Mouse (Mus musculus): ENCODE measurements around the gene Usp25. TPM values are rescaled to one million over a fixed set of nuclear protein-coding genes. Genes with fewer than 3 reads are reported as not detected.

Usp25 gene
- polyA plus RNA-seq, 1 experiment from 2014 or later: 11.9 TPM

DNA sequence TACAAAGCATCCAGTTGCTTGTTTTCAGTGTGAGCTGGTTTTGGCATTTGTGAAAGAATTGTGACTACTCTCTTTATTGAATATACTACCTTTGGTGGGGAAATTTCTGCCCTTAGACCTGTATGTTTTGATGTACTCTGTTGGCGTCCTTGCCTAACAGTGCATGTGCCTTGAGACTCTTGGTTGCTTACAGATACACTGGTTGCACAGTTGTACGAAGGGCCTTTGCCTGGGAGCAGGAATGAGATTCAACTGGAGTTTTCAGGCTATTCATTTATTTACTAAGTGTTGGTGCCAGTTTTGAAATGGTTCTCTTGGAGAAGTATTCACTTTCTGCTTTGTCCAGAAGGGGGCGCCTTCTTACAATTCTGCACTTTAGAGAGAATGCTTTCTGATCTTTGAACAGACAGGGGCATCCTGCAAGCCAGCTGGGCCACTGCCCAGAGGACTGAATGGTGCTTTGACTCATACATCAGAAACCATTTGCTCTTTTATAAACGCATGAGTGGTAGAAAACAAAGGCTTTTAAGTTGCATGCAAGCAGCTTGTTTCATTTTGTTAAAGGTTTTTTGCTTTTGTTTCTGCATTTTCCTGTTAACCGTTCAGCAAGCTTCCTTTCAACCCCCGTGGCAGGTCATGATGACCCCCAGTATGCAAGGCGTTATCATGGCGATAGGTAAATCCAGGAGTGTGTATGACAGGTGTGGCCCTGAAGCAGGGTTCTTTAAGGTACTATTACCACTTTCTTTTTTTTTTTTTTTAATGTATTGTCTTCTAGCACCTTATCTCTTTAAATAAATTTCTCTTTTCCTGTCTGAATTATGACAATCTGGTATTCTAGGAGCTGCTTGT is 85.7 kb downstream of the Usp25 start:
- peak overlapping the region; percentile 23 for H3K4me2 ChIP-seq (replicated peaks)
- peak; percentile 93 for ATAC-seq (replicated peaks)
- H3K4me3 ChIP-seq: no peak overlapping the region
- no peaks in the 10 kb centered on the region for H3K36me3 ChIP-seq
- no peaks in the 10 kb centered on the region for H3K27me3 ChIP-seq
- H3K9ac ChIP-seq (replicated peaks): no peak overlapping the region
- 0 out of 2 replicates have a peak overlapping the region, but pooled peaks have one; percentile 42 for H3K27ac ChIP-seq (replicated peaks)
- 24% methylated on average over 8 of the region's 8 CpGs for whole genome bisulfite sequencing
- H3K9me3 ChIP-seq: no peaks in the 10 kb centered on the region
- H3K4me1 ChIP-seq: peaks cover 12% of the 10 kb centered on the region; the same call in 1 of the 2 replicates

DNA sequence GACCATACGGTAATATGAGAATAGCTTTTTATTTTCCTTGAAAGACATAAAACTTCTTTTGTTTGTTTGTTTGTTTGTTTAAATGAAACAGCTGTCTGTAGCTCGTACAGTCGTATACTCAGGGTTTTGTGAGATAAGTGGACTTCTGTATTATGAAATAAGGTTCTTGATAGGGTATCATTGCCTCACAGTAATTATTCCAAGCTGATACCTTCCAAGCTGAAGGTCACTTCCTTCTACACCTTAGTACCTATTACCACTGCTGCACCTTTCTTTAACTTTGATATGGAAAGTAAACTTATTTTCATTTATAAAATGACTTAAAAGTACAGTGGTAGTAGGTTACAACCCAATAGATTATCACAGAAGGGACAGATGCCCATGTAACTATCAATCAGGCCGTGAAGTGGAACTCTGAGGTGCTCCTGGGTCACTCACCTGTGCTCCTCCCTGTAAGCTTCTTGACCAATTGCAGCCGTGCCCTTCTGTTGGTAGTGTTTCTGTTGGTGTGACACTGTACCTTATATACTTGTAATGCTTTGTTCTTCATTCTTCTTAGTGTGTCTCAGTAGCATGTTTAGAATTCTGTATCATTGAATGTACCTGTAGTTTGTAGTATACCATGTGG is 90.2 kb downstream of the Usp25 start:
- Histone ChIP-seq H3K9ac (replicated peaks) (no peak overlapping the region), H3K27me3 (no peaks in the 10 kb centered on the region), H3K4me3 (no peak overlapping the region), H3K36me3 (no peaks in the 10 kb centered on the region), H3K27ac (replicated peaks) (no peak overlapping the region), H3K4me2 (replicated peaks) (no peak overlapping the region), H3K9me3 (no peaks in the 10 kb centered on the region), H3K4me1 (peaks cover 11% of the 10 kb centered on the region; the same call in 1 of the 2 replicates)
- ATAC-seq (replicated peaks): no peak
- WGBS: 90% methylated on average over 5 of the region's 5 CpGs

DNA sequence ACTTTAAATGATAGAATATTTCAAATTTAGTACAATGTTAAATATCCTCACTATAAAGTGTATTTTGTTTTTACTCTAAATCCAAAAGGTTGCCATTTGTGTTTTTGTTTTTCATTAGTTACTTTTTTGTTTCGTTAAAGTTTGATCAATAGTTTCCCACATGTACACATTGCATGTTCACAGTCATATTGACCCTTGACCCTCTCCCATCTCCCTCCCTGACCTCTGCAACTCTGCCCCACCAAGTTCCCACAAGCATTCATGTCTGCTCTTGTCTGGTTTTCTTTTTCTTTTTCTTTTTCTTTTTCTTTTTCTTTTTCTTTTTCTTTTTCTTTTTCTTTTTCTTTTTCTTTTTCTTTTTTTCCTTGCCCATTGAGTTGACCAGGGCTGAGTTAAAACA is 97.8 kb downstream of the Usp25 start:
- Histone ChIP-seq H3K4me2 (replicated peaks) (no peak overlapping the region), H3K27ac (replicated peaks) (no peak overlapping the region), H3K9me3 (no peaks in the 10 kb centered on the region), H3K4me1 (no peaks in the 10 kb centered on the region), H3K4me3 (no peak overlapping the region), H3K9ac (replicated peaks) (no peak overlapping the region), H3K27me3 (no peaks in the 10 kb centered on the region), H3K36me3 (peaks cover 21% of the 10 kb centered on the region)
- no peak for ATAC-seq (replicated peaks)
- WGBS: 89% methylated on average over 1 of the region's 1 CpGs

DNA sequence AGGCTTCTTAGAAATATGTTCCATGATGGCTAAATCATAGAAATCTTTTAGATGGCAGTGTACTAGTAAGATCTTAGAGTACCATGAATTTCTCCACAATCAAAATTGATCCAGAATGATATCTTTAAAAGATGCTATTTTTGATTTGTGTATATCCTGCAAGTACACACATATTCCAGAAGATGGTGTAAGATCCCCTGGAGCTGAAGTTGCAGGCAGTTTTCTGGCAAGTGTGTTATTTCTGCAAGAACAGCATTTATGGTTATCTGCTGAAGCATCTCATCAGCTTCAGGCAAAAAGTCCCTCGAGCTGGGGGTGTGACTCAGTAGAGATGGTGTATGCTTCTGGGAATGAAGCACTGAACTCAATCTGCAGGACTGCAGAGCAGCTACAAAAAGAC is 112.4 kb downstream of the Usp25 start:
- no peak overlapping the region for H3K4me3 ChIP-seq
- WGBS: 62% methylated on average over 1 of the region's 1 CpGs
- H3K4me2 ChIP-seq (replicated peaks): no peak overlapping the region
- H3K9me3 ChIP-seq: no peaks in the 10 kb centered on the region
- no peaks in the 10 kb centered on the region for H3K27me3 ChIP-seq
- H3K27ac ChIP-seq (replicated peaks): no peak overlapping the region
- H3K36me3 ChIP-seq: no peaks in the 10 kb centered on the region
- peaks cover 14% of the 10 kb centered on the region for H3K4me1 ChIP-seq
- ATAC-seq (replicated peaks): no peak
- H3K9ac ChIP-seq (replicated peaks): no peak overlapping the region

DNA sequence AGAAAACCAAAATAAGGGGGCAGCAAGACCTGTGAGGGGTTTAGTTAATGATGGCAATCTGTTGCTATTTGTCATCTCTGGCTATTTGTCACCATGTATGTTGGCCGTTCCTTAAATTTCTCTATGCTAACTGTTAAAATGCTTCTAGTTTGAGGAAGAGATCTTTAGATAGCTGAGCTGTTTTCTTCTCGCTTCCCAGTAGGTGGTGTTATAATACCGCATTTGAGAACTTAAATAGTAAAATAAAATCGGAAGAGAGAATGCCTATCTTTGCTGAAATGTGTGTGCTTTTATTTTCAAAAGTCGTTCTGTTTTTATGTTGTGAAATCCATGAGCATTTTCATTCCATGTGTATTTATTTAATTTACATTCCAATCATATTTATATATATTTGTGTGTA is 115.2 kb downstream of the Usp25 start:
- ATAC-seq (replicated peaks): peak; percentile 68
- Histone ChIP-seq H3K4me2 (replicated peaks) (no peak overlapping the region), H3K27ac (replicated peaks) (no peak overlapping the region), H3K9ac (replicated peaks) (no peak overlapping the region), H3K27me3 (no peaks in the 10 kb centered on the region), H3K36me3 (no peaks in the 10 kb centered on the region), H3K4me1 (peaks cover 14% of the 10 kb centered on the region), H3K4me3 (no peak overlapping the region), H3K9me3 (no peaks in the 10 kb centered on the region)
- 23% methylated on average over 5 of the region's 5 CpGs for WGBS

DNA sequence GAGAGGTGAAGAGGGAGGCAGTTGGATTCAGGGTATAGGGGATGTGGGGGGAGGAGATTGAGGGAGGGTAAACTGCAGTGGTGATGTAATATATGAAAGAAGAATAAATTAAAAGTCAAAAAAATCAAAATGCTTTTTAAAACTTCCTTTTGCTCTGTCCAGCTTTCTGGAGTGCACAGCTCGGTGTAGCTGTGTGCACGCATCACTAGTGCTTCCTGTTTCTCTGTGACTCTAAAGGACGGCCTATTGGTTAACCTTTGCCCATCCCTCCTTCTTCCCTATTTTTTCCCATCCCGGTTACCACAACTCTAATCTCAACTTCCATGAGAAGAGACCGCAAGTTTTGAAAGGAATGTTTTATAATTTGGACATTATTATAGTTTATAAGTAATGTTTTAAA is 119.5 kb downstream of the Usp25 start:
- H3K4me2 ChIP-seq (replicated peaks): no peak overlapping the region
- no peak overlapping the region for H3K9ac ChIP-seq (replicated peaks)
- no peak overlapping the region for H3K4me3 ChIP-seq
- peaks cover 14% of the 10 kb centered on the region for H3K4me1 ChIP-seq
- ATAC-seq (replicated peaks): no peak
- WGBS: 91% methylated on average over 5 of the region's 5 CpGs
- no peak overlapping the region for H3K27ac ChIP-seq (replicated peaks)
- no peaks in the 10 kb centered on the region for H3K27me3 ChIP-seq
- H3K36me3 ChIP-seq: no peaks in the 10 kb centered on the region
- H3K9me3 ChIP-seq: no peaks in the 10 kb centered on the region

DNA sequence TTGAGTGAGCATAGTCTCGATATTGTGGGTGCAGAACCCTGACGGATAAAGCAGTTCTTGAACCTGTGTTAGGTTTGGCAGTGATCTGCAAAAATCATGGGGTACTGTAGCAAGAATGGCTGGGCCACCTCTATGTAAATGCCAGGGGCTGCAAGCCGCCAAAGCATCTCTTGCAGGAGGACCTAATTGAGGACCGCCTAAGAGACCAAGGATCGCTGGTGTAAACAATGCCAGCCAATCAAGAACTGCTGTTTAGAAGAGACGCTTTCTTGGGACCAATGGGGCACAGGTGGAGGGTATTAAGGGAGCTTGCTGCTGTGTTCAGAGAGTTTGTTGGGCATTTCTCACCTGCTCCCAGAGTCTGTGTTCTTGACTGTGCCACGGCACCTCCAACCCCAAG is 127.1 kb downstream of the Usp25 start:
- Histone ChIP-seq H3K4me2 (replicated peaks) (no peak overlapping the region), H3K36me3 (no peaks in the 10 kb centered on the region), H3K9ac (replicated peaks) (no peak overlapping the region), H3K9me3 (no peaks in the 10 kb centered on the region), H3K27ac (replicated peaks) (no peak overlapping the region), H3K4me3 (no peak overlapping the region), H3K27me3 (no peaks in the 10 kb centered on the region), H3K4me1 (no peaks in the 10 kb centered on the region)
- WGBS: 93% methylated on average over 7 of the region's 7 CpGs
- no peak for ATAC-seq (replicated peaks)

DNA sequence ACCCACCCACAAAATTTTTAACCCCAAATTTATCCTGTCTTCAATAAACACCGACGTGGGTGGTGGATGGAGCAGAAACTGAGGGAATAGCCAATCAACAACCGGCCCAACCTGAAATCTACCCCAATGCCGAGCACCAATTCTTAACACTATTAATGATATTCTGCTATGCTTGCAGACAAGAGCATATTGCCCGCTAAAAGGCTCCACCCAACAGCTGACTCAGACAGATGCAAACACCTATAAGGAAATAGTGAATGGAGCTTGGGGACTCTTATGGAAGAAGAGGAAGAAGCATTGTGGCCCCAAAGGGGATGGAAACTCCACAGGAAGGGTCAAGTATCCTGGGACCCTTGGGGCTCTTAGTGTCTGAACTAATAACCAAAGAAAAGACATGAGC is 133.3 kb downstream of the Usp25 start:
- H3K27me3 ChIP-seq: no peaks in the 10 kb centered on the region
- ATAC-seq (replicated peaks): no peak
- H3K27ac ChIP-seq (replicated peaks): no peak overlapping the region
- H3K36me3 ChIP-seq: no peaks in the 10 kb centered on the region
- no peaks in the 10 kb centered on the region for H3K9me3 ChIP-seq
- H3K4me3 ChIP-seq: no peak overlapping the region
- WGBS: 96% methylated on average over 5 of the region's 5 CpGs
- no peak overlapping the region for H3K9ac ChIP-seq (replicated peaks)
- H3K4me1 ChIP-seq: no peaks in the 10 kb centered on the region
- no peak overlapping the region for H3K4me2 ChIP-seq (replicated peaks)

DNA sequence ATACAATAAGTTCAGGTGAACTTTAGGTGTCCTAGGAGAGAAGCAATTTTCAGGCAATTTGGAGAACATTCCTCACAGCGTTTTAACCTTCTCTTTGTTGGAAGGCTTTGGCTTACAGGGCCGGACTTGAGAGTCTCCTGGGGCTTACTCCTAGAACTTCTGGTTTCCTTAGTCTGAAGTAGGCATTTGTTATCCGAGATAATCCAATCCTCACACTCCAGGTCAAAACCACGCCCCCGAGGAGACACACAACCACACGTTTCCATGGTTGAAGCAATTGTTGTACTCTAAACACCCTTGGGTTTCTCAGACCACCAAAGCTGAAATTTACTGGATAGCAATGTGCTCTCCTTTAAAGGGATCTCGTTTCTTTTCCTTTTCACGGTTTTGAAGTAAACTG is 136.8 kb downstream of the Usp25 start:
- Histone ChIP-seq H3K4me3 (no peak overlapping the region), H3K9me3 (no peaks in the 10 kb centered on the region), H3K4me1 (no peaks in the 10 kb centered on the region), H3K9ac (replicated peaks) (no peak overlapping the region), H3K27ac (replicated peaks) (no peak overlapping the region), H3K4me2 (replicated peaks) (no peak overlapping the region), H3K27me3 (no peaks in the 10 kb centered on the region), H3K36me3 (no peaks in the 10 kb centered on the region)
- 63% methylated on average over 8 of the region's 8 CpGs for WGBS
- no peak for ATAC-seq (replicated peaks)

DNA sequence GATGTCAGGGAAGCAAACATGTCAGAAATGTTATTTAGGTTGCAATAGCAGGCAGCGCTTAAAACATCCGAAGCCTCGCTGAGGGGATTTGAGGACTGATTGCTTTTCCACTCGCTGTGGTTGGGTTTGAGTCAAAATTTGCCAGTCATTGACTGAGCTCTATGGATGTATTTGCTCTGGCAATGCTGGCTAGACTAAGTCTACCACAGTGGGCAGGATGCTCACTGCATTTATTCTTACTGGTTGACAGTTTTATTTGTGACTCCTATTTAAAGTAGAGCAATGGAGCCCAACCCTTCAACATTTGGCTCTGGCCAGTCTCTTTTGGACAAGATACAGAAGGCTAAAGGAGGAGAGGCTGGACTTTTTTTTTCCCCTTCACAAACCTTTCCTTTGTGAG is 137.4 kb downstream of the Usp25 start:
- Histone ChIP-seq H3K4me2 (replicated peaks) (no peak overlapping the region), H3K9ac (replicated peaks) (no peak overlapping the region), H3K9me3 (no peaks in the 10 kb centered on the region), H3K27ac (replicated peaks) (no peak overlapping the region), H3K4me1 (no peaks in the 10 kb centered on the region), H3K4me3 (no peak overlapping the region), H3K36me3 (no peaks in the 10 kb centered on the region), H3K27me3 (no peaks in the 10 kb centered on the region)
- 88% methylated on average over 4 of the region's 4 CpGs for WGBS
- no peak for ATAC-seq (replicated peaks)

DNA sequence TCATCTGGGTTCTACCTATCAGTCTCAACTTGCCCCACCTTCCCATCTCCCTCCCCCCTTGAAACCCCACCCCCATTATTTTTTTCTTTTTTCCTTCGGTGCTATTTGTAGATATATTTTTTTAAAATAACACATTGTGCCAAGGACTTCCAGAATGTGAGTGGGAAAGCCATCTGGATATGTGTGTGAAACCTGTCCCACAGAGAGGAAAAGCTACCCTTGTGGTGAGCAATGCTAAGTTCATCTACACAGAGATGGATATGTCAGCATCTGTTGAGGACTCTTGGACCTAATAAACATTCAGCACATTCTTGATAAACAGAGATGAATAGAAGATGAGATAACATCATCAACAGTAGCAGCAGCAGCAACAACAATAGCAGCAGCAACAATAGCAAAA is 138.8 kb downstream of the Usp25 start:
- Histone ChIP-seq H3K27me3 (no peaks in the 10 kb centered on the region), H3K27ac (replicated peaks) (no peak overlapping the region), H3K9me3 (no peaks in the 10 kb centered on the region), H3K4me2 (replicated peaks) (no peak overlapping the region), H3K9ac (replicated peaks) (no peak overlapping the region), H3K36me3 (no peaks in the 10 kb centered on the region), H3K4me1 (no peaks in the 10 kb centered on the region), H3K4me3 (no peak overlapping the region)
- no peak for ATAC-seq (replicated peaks)
- WGBS: 74% methylated on average over 1 of the region's 1 CpGs

DNA sequence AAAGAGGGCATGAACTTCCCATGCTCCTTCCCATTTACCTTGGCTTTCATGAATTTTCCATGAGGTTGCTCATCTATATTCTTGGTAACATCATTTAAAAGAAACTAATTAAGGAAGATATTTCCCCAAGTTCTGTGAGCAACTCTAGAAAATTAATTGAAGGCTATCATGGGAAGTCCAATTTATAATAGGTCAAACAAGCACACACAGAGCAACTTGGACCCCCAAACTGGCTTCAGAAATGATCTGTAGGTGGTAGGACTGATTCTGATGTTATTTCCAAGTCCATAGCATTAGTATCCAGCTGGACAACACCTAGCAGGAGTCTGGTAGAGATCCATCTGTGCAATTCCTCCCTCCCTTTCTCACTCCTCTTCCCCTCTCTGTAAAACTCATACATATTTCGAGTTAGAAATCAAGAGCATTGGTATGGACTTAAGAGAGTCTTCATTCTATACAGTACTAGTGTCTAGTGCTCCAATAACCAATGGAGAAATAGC is 139.8 kb downstream of the Usp25 start:
- H3K36me3 ChIP-seq: no peaks in the 10 kb centered on the region
- H3K4me1 ChIP-seq: no peaks in the 10 kb centered on the region
- ATAC-seq (replicated peaks): no peak
- H3K27ac ChIP-seq (replicated peaks): no peak overlapping the region
- H3K9ac ChIP-seq (replicated peaks): no peak overlapping the region
- 53% methylated on average over 1 of the region's 1 CpGs for WGBS
- no peak overlapping the region for H3K4me3 ChIP-seq
- H3K9me3 ChIP-seq: no peaks in the 10 kb centered on the region
- no peaks in the 10 kb centered on the region for H3K27me3 ChIP-seq
- H3K4me2 ChIP-seq (replicated peaks): no peak overlapping the region
